Mouse (Mus musculus) lung, adult 2 months (tissue): Measurements from ENCODE around the gene Praf2.

Experiments used
- CTCF ChIP-seq: fragments of 200-500 bp; IDR thresholded peaks from 2 replicates; pipeline ENCODE4 v1.5.1; 2011; ENCODE audit warnings: mild to moderate bottlenecking, low read length, control low read depth; ENCODE audit not compliant: insufficient read depth
- POLR2A ChIP-seq: fragments of 200-500 bp; IDR thresholded peaks from 2 replicates; pipeline ENCODE4 v1.6.1; 2011; ENCODE audit warnings: low read depth, mild to moderate bottlenecking, control low read depth, low read length, borderline replicate concordance; ENCODE audit errors: extremely low read depth

GRCm38 (mm10) chrX:7740082-7740819 is 12.0 kb downstream of the Praf2 start:
- TF ChIP-seq CTCF (no peak), POLR2A (no peak)
